Mouse (Mus musculus) cerebellum, postnatal 14 days (tissue): ENCODE data around the gene Ptpdc1.

Experiments used
- DNase-seq, 2 experiments: peaks; one replicate each; pipeline ENCODE4 v3.0.0; 2021; ENCODE audit warnings: mixed read lengths in 2 of 2

The Ptpdc1 gene

DNA sequence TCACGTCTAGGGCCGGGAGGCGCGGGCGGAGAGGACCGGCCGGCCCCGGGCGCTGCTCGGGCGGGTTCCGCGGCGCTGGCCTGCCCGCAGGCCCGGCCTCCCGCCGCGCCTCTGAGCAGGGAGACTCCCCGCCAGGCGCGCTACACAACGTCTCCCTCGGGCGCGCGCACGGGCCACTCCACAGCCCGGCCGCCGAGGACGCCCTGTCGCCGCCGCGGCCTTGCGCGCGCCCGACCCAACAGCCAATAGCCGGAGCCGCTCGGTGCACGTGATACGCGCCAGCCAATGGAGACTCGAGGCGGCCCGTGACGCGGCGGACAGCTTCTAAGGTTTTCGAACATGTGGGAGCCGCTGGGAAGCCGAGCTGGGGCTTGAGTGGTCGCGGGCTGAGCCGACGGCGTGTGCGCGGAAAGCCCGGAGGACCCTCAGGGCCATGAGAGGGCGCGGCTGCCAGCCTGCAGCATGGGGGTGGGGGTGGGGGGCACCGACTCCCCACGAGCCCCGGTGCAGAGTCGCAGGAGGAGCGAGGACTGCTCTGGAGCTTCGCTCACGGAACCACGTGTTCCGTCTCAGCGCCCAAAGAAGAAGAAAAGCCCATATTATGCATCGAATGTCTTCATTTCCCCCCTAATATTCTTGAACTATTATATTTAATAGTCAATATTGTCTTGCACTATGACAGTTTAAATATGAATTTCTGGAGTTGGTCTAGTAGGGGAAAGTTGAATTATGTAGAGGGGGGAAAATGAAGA is at the start of gene Ptpdc1:
Ptpdc1 (minus strand) TSS at position 232 of the 752 bp plus-strand sequence.
- DNase-seq: peak; percentile 98

DNA sequence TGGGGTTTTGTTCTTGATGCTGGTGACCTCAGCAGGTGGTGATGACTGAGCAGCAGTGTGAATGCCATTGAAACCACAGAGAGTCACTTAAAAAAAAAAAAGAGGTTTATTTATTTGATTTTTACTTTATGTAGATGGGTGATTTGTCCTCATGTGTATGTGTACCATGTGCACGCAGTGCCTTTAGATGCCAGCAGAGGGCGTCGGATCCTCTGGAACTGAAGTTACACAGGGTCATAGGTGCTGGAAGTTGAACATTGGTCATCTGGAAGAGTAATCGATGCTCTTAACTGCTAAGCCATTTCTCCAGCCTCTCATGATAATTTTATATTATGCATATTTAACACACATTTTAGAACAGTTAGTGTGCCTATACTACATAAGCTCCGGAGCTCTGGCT is 49.1 kb upstream of the Ptpdc1 start:
- no peak for DNase-seq

DNA sequence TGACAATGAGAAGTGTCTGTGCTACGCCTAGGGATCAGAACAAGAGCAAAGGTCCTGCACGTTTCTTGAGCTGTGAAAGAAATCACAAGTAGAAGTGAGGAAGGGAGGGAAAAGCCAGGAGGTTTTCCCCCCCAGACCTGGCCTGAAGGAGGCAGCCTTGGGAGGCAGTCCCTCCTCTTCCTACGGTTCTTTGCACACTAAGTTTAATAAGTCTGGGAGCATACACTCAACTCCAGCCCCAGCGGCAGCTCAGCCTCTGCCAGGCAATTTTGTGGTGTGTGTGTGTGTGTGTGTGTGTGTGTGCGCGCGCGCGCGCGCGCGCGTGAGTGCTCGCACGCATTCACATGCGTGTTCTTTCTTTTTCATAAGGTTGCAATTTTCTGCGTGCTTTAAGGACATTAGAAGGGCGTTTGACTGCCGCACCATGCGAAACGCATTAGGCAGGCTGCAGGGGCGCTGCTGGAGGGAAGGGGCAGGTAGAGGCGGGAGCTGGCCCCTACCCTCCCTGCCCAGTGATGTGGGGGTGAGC is 46.9 kb upstream of the Ptpdc1 start:
- no peak for DNase-seq

- peak in 1 of 2 experiments; percentile 29 for DNase-seq
These were observed 43.6 kb upstream of the Ptpdc1 start for GRCm38 (mm10) chr13:48668976-48669534.

DNA sequence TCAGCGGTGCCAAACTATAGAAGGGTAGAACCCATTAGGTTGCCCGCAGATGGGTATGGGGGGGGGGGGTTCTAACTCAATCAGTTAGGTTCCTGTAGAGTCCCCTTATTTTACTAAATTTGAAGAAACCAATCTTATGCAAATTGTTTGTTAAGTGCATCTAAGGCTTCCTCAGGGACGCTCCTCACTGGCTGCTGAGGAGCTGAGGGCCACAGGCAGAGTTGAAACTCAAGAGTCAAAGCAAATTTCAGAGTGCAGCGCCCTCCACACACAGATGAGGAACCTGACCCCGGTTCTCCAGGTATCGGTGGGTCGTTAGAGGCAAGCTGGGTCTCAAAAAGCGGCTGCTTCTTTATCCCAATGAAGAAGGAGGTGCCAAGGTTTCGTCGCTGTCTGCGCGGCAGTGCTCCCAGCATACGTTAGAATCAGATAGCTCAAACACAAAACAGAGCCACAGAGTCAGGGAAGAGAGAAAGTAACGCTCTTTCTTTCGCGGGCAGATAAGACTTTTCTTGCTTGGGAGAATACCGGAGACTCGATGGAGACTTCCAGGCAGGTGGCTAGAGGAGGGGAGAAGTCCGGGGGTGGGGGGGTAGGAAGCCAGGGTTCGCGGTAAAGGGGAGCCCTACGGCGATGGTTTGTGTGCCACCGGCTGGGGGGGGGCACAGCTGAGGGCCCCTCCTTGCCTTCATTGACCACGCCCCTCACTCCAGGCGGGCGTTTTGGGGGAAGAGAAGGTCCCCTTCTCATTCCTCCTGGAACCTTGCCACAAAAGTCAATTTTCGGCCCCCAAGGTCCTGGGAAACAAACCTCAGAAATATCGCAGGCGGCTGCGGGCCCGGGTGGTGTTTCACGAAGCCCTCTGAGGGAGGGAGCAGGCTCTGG is 42.9 kb upstream of the Ptpdc1 start:
- DNase-seq: no peak

GRCm38 (mm10) chr13:48667461-48667860 is 42.0 kb upstream of the Ptpdc1 start:
- DNase-seq: no peak

- DNase-seq: no peak
These were observed 40.5 kb upstream of the Ptpdc1 start for GRCm38 (mm10) chr13:48665656-48666597.

GRCm38 (mm10) chr13:48664916-48665655 is 39.6 kb upstream of the Ptpdc1 start:
- DNase-seq: no peak

GRCm38 (mm10) chr13:48663988-48664339 is 38.5 kb upstream of the Ptpdc1 start:
- no peak for DNase-seq

GRCm38 (mm10) chr13:48663211-48663987 is 37.9 kb upstream of the Ptpdc1 start:
- no peak for DNase-seq

GRCm38 (mm10) chr13:48662431-48663143 is 37.1 kb upstream of the Ptpdc1 start, which contains the start of gene Barx1:
Gene Barx1 (plus strand): TSS chr13:48662998.
- no peak for DNase-seq

DNA sequence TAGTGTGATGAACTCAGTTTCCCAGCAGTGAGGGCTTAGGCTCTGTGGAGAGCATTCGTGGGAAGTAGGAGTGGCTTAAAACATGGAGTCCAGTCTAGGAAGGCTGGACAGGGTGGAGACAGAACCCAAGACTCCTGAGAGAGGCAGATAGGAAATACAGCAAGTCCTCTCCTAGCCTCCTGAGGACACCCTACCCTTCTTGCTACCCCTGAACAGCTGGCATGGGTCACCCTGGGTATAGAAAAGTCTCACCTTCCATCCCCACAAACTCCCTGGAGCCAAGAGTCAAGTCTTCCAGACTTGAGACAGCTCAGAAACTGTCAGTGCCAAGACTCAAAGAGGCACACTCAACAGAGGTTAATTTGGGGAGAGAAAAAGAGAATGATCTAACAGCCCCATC is 36.1 kb upstream of the Ptpdc1 start:
- DNase-seq: no peak

- DNase-seq: no peak
These were observed 35.3 kb upstream of the Ptpdc1 start for GRCm38 (mm10) chr13:48660741-48661140.

DNA sequence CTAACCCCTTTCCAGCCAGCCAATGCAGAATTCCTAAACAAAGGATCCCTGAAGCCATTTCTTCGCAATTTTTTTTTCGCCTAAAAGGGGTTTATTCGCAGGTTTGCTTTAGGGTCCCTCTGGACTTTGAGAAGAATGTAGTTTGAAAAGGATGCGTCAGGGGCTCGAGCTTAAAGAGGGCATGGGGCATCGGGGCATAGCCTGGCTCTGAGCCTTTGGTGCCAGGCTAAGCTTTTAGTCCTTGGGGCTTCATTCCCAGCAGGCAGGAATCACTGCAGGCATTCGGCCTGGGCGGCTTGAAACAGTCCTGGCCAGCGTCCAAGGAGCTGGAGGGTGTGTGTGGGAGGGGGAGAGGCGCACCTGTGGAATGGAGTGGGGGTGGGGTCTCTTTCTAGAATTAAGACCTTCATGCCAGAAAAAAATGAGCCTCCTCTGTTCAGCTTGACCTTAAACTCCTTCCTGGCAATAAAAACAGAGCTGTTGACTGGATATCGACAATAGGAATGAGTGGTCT is 34.8 kb upstream of the Ptpdc1 start:
- peak in 1 of 2 experiments; percentile 42 for DNase-seq

GRCm38 (mm10) chr13:48659254-48660220 is 34.1 kb upstream of the Ptpdc1 start:
- DNase-seq: no peak

DNA sequence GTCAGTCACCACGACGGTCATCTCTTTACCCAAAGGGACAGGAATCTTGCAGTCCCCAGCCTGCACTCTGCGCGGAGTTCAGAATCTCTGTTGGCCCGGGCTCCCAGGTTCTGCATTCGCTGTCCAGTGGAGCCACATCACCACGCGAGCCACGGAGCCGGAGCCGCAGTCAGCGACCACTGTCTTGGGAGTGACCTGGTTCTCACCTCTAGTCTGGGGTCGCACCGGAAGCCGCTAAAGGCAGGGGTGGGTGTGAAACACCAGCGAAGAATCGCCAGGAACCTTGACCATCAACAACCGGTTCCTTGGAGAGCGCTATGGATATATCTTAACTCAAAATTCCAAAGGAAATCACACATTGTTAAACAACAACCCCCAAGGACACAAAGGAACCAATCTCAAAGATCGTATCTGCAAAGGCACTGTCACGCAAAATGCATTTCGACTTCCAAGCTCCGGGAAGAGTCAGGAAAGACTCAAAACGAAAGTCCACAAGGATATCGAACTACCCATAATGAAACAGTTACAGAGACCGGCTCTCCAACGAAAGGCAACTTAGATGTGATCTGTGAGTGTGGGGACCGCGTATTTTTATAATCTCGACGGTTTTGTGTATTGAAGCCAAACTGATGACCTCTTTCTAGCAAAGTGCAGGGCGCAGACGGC is 33.3 kb upstream of the Ptpdc1 start:
- peak in 1 of 2 experiments; percentile 51 for DNase-seq

DNA sequence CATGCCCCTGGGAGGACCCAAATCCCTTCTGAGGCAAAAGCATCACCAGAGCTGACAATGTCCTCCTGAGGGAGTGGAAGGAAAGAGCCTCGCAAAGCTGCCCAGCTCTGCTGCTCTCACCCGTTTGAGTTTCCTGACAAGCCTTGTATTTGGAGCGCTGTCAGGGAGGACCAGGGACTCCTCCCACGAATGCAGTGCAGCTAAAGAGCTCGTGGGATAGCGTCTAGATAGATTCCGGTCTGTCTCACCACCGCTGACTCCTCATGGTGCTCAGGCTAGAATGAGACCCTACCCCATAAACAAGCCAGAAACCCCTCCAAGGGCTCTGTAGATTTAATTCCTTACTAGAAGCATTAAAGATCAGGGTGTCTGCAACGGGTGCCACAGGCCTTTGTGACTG is 32.3 kb upstream of the Ptpdc1 start:
- DNase-seq: no peak

- DNase-seq: peak; percentile 75 to 82
These were observed 30.2 kb upstream of the Ptpdc1 start for GRCm38 (mm10) chr13:48655637-48656036.
